Mouse (Mus musculus) forebrain, embryonic 16.5 days (tissue): ENCODE data around the gene Parm1. TPM values are rescaled to one million over a fixed set of nuclear protein-coding genes. Genes with fewer than 3 reads are reported as not detected.

Experiments
- ATAC-seq: fragments of 200-750 bp; cut with Nextera tagmentation; 2 replicates; pipeline ENCODE4 v1.8.0; 2017; ENCODE audit warnings: mild to moderate bottlenecking, moderate library complexity
- H3K27ac ChIP-seq: fragments of 300-500 bp; sonication (generic); 2 replicates; pipeline ENCODE4 v1.5.1; 2014; ENCODE audit warnings: low read length, control low read depth
- H3K27me3 ChIP-seq: fragments of 300-500 bp; sonication (generic); replicated peaks from 2 replicates; pipeline ENCODE4 v1.6.1; 2014; ENCODE audit warnings: low read length; ENCODE audit not compliant: control insufficient read depth, insufficient read depth
- H3K36me3 ChIP-seq: fragments of 300-500 bp; sonication (generic); 2 replicates; pipeline ENCODE4 v1.6.1; 2014; ENCODE audit not compliant: control insufficient read depth, insufficient read depth
- H3K4me1 ChIP-seq: fragments of 300-500 bp; sonication (generic); replicated peaks from 2 replicates; pipeline ENCODE4 v1.6.1; 2014; ENCODE audit warnings: low read length; ENCODE audit not compliant: control insufficient read depth, insufficient read depth
- H3K4me2 ChIP-seq: fragments of 300-500 bp; sonication (generic); 2 replicates; pipeline ENCODE4 v1.6.1; 2014; ENCODE audit warnings: mild to moderate bottlenecking, low read length, control low read depth
- H3K4me3 ChIP-seq: fragments of 300-500 bp; sonication (generic); replicated peaks from 2 replicates; pipeline ENCODE4 v1.5.1; 2014; ENCODE audit warnings: mild to moderate bottlenecking, low read length, control low read depth
- H3K9ac ChIP-seq: fragments of 300-500 bp; sonication (generic); replicated peaks from 2 replicates; pipeline ENCODE4 v1.6.1; 2014; ENCODE audit warnings: low read depth, low read length, control low read depth
- H3K9me3 ChIP-seq: fragments of 300-500 bp; sonication (generic); 2 replicates; pipeline ENCODE4 v1.6.1; 2016; ENCODE audit warnings: low read length; ENCODE audit not compliant: control insufficient read depth
- WGBS: fragments of 180-500 bp; shearing (Covaris S2); extraction: QIAGEN DNeasy Blood & Tissue Kit; methylation state at CpG from one replicate; pipeline ENCODE4 v1.1.7; 2014; 5-methylcytosine and 5-hydroxymethylcytosine counted together
- polyA plus RNA-seq: library from polyadenylated mRNA; unstranded; fragments of >200 nt; fragmentation: Nextera tagmentation; extraction: Ambion mirVana; gene quantifications from 2 replicates; pipeline ENCODE4 v1.2.1, GENCODE M21; 2015

Parm1 gene
- polyA plus RNA-seq, 1 experiment from 2014 or later, result 6.1 TPM

- no peak overlapping the region for H3K4me3 ChIP-seq
Observed at GRCm38 (mm10) chr5:91562486-91562885, 45.1 kb downstream of the Parm1 start.

GRCm38 (mm10) chr5:91564054-91564453, 46.6 kb downstream of the Parm1 start:
- Histone ChIP-seq H3K36me3 (no peaks in the 10 kb centered on the region), H3K4me3 (no peak overlapping the region), H3K4me2 (no peak overlapping the region), H3K4me1 (peaks cover 9% of the 10 kb centered on the region), H3K27ac (no peak overlapping the region), H3K9ac (no peak overlapping the region), H3K27me3 (no peaks in the 10 kb centered on the region), H3K9me3 (no peaks in the 10 kb centered on the region)
- WGBS, result 38% methylated on average over 3 of the region's 3 CpGs
- peak; percentile 62 for ATAC-seq

More at GRCm38 (mm10) chr5:91562486-91562885, 45.1 kb downstream of the Parm1 start:
- Histone ChIP-seq H3K9ac (no peak overlapping the region), H3K4me1 (peaks cover 10% of the 10 kb centered on the region), H3K9me3 (no peaks in the 10 kb centered on the region), H3K27ac (no peak overlapping the region), H3K36me3 (no peaks in the 10 kb centered on the region), H3K4me2 (no peak overlapping the region), H3K27me3 (no peaks in the 10 kb centered on the region)
- no peak for ATAC-seq
- 89% methylated on average over 7 of the region's 7 CpGs for WGBS

DNA sequence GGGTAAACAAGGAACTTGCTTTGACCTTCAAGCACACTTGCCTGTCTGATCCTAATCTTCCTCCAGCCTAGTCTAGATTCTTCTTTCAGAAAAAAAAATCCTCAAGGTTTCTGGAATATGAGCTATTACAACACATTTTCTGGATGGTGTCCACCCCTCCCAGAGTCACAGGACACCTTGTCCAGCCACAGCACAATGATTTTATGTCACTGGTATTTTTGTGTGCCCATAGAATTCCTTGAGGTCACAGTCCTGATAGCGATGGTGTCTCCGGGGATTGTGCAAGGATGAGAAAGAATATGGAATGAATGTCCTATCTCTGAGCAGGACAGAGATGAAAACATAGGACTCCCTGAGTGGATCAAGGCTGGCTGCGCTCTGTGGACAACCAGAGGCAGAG, 48.0 kb downstream of the Parm1 start:
- Histone ChIP-seq H3K36me3 (no peaks in the 10 kb centered on the region), H3K4me3 (no peak overlapping the region), H3K4me2 (no peak overlapping the region), H3K27ac (no peak overlapping the region), H3K27me3 (no peaks in the 10 kb centered on the region), H3K4me1 (peaks cover 5% of the 10 kb centered on the region; the same call in 1 of the 2 replicates), H3K9me3 (no peaks in the 10 kb centered on the region), H3K9ac (no peak overlapping the region)
- WGBS, result 95% methylated on average over 3 of the region's 3 CpGs
- no peak for ATAC-seq

- Histone ChIP-seq H3K27me3 (no peaks in the 10 kb centered on the region), H3K4me3 (no peak overlapping the region), H3K4me1 (peaks cover 5% of the 10 kb centered on the region; the same call in 1 of the 2 replicates), H3K36me3 (no peaks in the 10 kb centered on the region), H3K9me3 (no peaks in the 10 kb centered on the region), H3K27ac (no peak overlapping the region), H3K4me2 (no peak overlapping the region), H3K9ac (no peak overlapping the region)
- no peak for ATAC-seq
- 78% methylated on average over 3 of the region's 3 CpGs for WGBS
Observed at GRCm38 (mm10) chr5:91566591-91566990, 49.2 kb downstream of the Parm1 start.

- Histone ChIP-seq H3K4me2 (no peak overlapping the region), H3K36me3 (no peaks in the 10 kb centered on the region), H3K9me3 (no peaks in the 10 kb centered on the region), H3K4me3 (no peak overlapping the region), H3K27ac (no peak overlapping the region), H3K4me1 (no peaks in the 10 kb centered on the region), H3K27me3 (no peaks in the 10 kb centered on the region), H3K9ac (no peak overlapping the region)
- ATAC-seq, result no peak
- 4% methylated on average over 2 of the region's 2 CpGs for WGBS
Observed at GRCm38 (mm10) chr5:91574211-91574610, 56.8 kb downstream of the Parm1 start.

- no peak overlapping the region for H3K27ac ChIP-seq
- ATAC-seq, result 0 out of 2 replicates have a peak, but pooled peaks have one; percentile 50
- H3K27me3 ChIP-seq, result no peaks in the 10 kb centered on the region
- no peaks in the 10 kb centered on the region for H3K4me1 ChIP-seq
- no peaks in the 10 kb centered on the region for H3K9me3 ChIP-seq
- WGBS, result 70% methylated on average over 7 of the region's 7 CpGs
- no peak overlapping the region for H3K9ac ChIP-seq
- no peak overlapping the region for H3K4me3 ChIP-seq
- H3K36me3 ChIP-seq, result no peaks in the 10 kb centered on the region
- H3K4me2 ChIP-seq, result no peak overlapping the region
Observed at GRCm38 (mm10) chr5:91578924-91579323, 61.5 kb downstream of the Parm1 start.

DNA sequence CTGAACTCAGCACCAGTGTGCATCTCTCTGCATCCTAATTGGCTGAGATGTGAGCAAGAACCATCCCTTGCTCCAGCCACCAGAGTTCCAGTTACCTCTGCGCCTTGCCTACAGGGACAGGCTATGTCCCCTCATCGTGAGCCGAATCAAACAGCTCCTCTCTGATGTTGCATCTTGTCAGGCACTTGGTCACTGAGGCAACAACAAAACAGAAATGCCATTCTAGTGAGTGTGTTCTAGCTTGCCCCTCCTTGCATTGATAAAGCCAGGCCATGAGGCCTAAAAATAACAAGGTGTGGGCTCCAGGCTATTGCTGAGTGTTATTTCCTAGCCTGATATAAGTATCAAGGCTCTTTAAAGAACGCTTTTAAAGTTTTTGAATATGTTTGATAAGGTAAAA, 64.4 kb downstream of the Parm1 start:
- Histone ChIP-seq H3K36me3 (no peaks in the 10 kb centered on the region), H3K9me3 (no peaks in the 10 kb centered on the region), H3K4me1 (peaks cover 4% of the 10 kb centered on the region; the same call in 1 of the 2 replicates), H3K9ac (no peak overlapping the region), H3K27ac (no peak overlapping the region), H3K4me3 (no peak overlapping the region), H3K4me2 (no peak overlapping the region), H3K27me3 (no peaks in the 10 kb centered on the region)
- no peak for ATAC-seq
- WGBS, result 94% methylated on average over 4 of the region's 4 CpGs

DNA sequence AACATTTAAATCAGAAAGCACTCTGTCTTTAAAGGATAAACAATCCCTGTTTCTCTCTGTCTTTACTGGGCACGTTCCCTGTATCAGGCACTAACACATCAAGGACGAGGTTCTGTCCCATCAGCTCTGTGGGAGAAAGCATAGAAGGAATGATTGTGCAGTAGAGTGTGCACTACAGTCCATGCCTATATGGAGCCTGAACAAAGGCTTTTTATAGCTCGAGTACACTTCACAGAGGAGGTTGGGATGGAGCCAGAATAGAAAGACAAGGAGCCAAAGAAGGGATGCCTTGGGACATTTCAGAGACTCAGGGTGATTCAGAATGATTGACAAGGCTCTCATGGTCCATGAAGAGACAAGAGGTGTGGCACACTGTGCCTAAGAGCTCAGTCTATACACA, 68.8 kb downstream of the Parm1 start:
- Histone ChIP-seq H3K4me3 (no peak overlapping the region), H3K9me3 (no peaks in the 10 kb centered on the region), H3K36me3 (no peaks in the 10 kb centered on the region), H3K27me3 (no peaks in the 10 kb centered on the region), H3K4me1 (peaks cover 4% of the 10 kb centered on the region; the same call in 1 of the 2 replicates), H3K9ac (no peak overlapping the region), H3K4me2 (no peak overlapping the region), H3K27ac (no peak overlapping the region)
- 0 out of 2 replicates have a peak, but pooled peaks have one; percentile 20 for ATAC-seq
- WGBS, result 8% methylated on average over 3 of the region's 3 CpGs

GRCm38 (mm10) chr5:91594083-91594482, 76.7 kb downstream of the Parm1 start:
- 97% methylated on average over 5 of the region's 5 CpGs for WGBS
- Histone ChIP-seq H3K9me3 (no peaks in the 10 kb centered on the region), H3K4me3 (no peak overlapping the region), H3K4me2 (no peak overlapping the region), H3K36me3 (no peaks in the 10 kb centered on the region), H3K27me3 (no peaks in the 10 kb centered on the region), H3K27ac (no peak overlapping the region), H3K9ac (no peak overlapping the region), H3K4me1 (no peaks in the 10 kb centered on the region)
- ATAC-seq, result no peak

- no peaks in the 10 kb centered on the region for H3K36me3 ChIP-seq
- WGBS, result 58% methylated on average over 5 of the region's 5 CpGs
- no peaks in the 10 kb centered on the region for H3K4me1 ChIP-seq
- no peak overlapping the region for H3K9ac ChIP-seq
- ATAC-seq, result no peak
- no peaks in the 10 kb centered on the region for H3K27me3 ChIP-seq
- no peak overlapping the region for H3K4me3 ChIP-seq
- H3K4me2 ChIP-seq, result no peak overlapping the region
- H3K9me3 ChIP-seq, result no peaks in the 10 kb centered on the region
- no peak overlapping the region for H3K27ac ChIP-seq
Observed at GRCm38 (mm10) chr5:91597216-91597615, 79.8 kb downstream of the Parm1 start.
